Mouse (Mus musculus) intestine, embryonic 16.5 days (tissue): ENCODE data around the gene Evx2. TPM values are rescaled to one million over a fixed set of nuclear protein-coding genes. Genes with fewer than 3 reads are reported as not detected.

Experiments
- ATAC-seq: fragments of 200-750 bp; cut with Nextera tagmentation; 2 replicates; pipeline ENCODE4 v1.8.0; 2017; ENCODE audit warnings: moderate TSS enrichment, moderate library complexity
- H3K27ac ChIP-seq: fragments of 300-500 bp; sonication (generic); 2 replicates; pipeline ENCODE4 v1.5.1; 2014; ENCODE audit warnings: mild to moderate bottlenecking, low read length
- H3K27me3 ChIP-seq: fragments of 300-500 bp; sonication (generic); replicated peaks from 2 replicates; pipeline ENCODE4 v1.6.1; 2014; ENCODE audit warnings: low read length, control low read depth, mixed read lengths; ENCODE audit not compliant: control insufficient read depth, insufficient read depth
- H3K36me3 ChIP-seq: fragments of 300-500 bp; sonication (generic); 2 replicates; pipeline ENCODE4 v1.6.1; 2014; ENCODE audit warnings: low read length, control low read depth; ENCODE audit not compliant: control insufficient read depth, insufficient read depth
- H3K4me1 ChIP-seq: fragments of 300-500 bp; sonication (generic); 2 replicates; pipeline ENCODE4 v1.6.1; 2014; ENCODE audit warnings: low read length, control low read depth, mixed read lengths; ENCODE audit not compliant: control insufficient read depth, insufficient read depth
- H3K4me2 ChIP-seq: fragments of 300-500 bp; sonication (generic); 2 replicates; pipeline ENCODE4 v1.6.1; 2014; ENCODE audit warnings: low read depth, low read length, control low read depth
- H3K4me3 ChIP-seq: fragments of 300-500 bp; sonication (generic); 2 replicates; pipeline ENCODE4 v1.5.1; 2014; ENCODE audit warnings: mild to moderate bottlenecking, low read length
- H3K9ac ChIP-seq: fragments of 300-500 bp; sonication (generic); 2 replicates; pipeline ENCODE4 v1.6.1; 2014; ENCODE audit warnings: low read depth, low read length
- H3K9me3 ChIP-seq: fragments of 300-500 bp; sonication (generic); 2 replicates; pipeline ENCODE4 v1.6.1; 2016; ENCODE audit warnings: low read length, control low read depth; ENCODE audit not compliant: control insufficient read depth
- WGBS: fragments of 180-500 bp; shearing (Covaris S2); extraction: QIAGEN DNeasy Blood & Tissue Kit; methylation state at CpG from one replicate; pipeline ENCODE4 v1.1.7; 2014; 5-methylcytosine and 5-hydroxymethylcytosine counted together
- polyA plus RNA-seq: library from polyadenylated mRNA; unstranded; fragments of >200 nt; fragmentation: Nextera tagmentation; extraction: Ambion mirVana; gene quantifications from 2 replicates; pipeline ENCODE4 v1.2.1, GENCODE M21; 2015

The Evx2 gene
- polyA plus RNA-seq, 1 experiment from 2014 or later = 0.05 TPM

DNA sequence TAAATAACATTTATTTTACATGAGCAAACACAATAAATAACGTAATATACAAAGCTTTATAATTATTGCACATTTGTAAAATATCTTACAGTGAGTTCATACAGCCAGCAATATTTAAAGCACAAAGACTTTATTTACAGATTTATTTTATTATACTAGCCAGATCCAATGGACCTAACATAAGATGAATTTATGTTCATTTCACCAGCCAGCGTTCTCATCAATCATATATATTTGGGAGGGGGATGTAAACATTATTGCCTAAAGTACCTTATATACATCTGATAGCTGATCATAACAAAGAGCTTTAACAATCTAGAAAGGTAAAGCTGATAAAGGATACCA lies 6.4 kb downstream of the Evx2 start:
- ATAC-seq = no peak
- WGBS = 43% methylated on average over 2 of the region's 2 CpGs
- no peak overlapping the region for H3K4me3 ChIP-seq
- H3K27me3 ChIP-seq = peaks cover 70% of the 10 kb centered on the region
- no peaks in the 10 kb centered on the region; the same call in 1 of the 2 replicates for H3K4me1 ChIP-seq
- no peak overlapping the region for H3K9ac ChIP-seq
- no peak overlapping the region for H3K27ac ChIP-seq
- no peaks in the 10 kb centered on the region for H3K9me3 ChIP-seq
- no peaks in the 10 kb centered on the region for H3K36me3 ChIP-seq
- H3K4me2 ChIP-seq = no peak overlapping the region

- WGBS = 16% methylated on average over 7 of the region's 7 CpGs
- Histone ChIP-seq H3K9me3 (no peaks in the 10 kb centered on the region), H3K27me3 (peaks cover 58% of the 10 kb centered on the region), H3K4me3 (no peak overlapping the region), H3K27ac (no peak overlapping the region), H3K36me3 (no peaks in the 10 kb centered on the region), H3K4me1 (no peaks in the 10 kb centered on the region), H3K4me2 (no peak overlapping the region), H3K9ac (no peak overlapping the region)
- ATAC-seq = no peak
Observed at GRCm38 (mm10) chr2:74647082-74647864, 12.1 kb downstream of the Evx2 start.

GRCm38 (mm10) chr2:74645631-74646030 lies 13.7 kb downstream of the Evx2 start:
- Histone ChIP-seq H3K9ac (no peak overlapping the region), H3K9me3 (no peaks in the 10 kb centered on the region), H3K27me3 (peaks cover 48% of the 10 kb centered on the region), H3K27ac (no peak overlapping the region), H3K4me2 (no peak overlapping the region), H3K4me3 (no peak overlapping the region), H3K36me3 (no peaks in the 10 kb centered on the region), H3K4me1 (no peaks in the 10 kb centered on the region)
- no peak for ATAC-seq
- 80% methylated on average over 3 of the region's 3 CpGs for WGBS

GRCm38 (mm10) chr2:74642431-74642830 lies 16.9 kb downstream of the Evx2 start:
- no peak for ATAC-seq
- no peaks in the 10 kb centered on the region for H3K4me1 ChIP-seq
- H3K27ac ChIP-seq = no peak overlapping the region
- H3K9me3 ChIP-seq = no peaks in the 10 kb centered on the region
- no peak overlapping the region for H3K4me2 ChIP-seq
- H3K9ac ChIP-seq = no peak overlapping the region
- WGBS = 64% methylated on average over 5 of the region's 5 CpGs
- no peaks in the 10 kb centered on the region for H3K36me3 ChIP-seq
- H3K27me3 ChIP-seq = peaks cover 23% of the 10 kb centered on the region
- H3K4me3 ChIP-seq = no peak overlapping the region

DNA sequence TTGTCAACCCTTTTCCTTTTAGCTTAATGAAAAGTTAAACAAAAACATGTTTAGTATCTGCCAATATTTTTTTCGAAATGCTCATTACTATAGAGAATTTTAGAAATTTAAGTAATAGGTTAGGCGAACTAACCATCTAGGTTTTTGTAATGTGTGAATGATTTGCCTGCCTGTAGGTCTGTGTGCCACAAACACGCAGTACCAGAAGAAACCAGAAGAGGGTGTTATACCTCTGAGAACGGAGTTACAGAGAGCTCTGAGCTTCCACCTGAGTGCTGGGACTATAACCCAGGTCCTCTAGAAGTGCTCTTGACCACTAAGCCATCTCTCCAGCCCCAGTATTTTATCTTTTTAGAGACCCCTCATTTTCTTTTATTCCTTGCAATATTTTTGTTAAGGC lies 23.9 kb downstream of the Evx2 start:
- H3K27me3 ChIP-seq = no peaks in the 10 kb centered on the region
- no peak overlapping the region for H3K4me3 ChIP-seq
- H3K27ac ChIP-seq = no peak overlapping the region
- no peak overlapping the region for H3K4me2 ChIP-seq
- H3K4me1 ChIP-seq = no peaks in the 10 kb centered on the region
- H3K9ac ChIP-seq = no peak overlapping the region
- H3K36me3 ChIP-seq = no peaks in the 10 kb centered on the region
- H3K9me3 ChIP-seq = 0 out of 2 replicates have a peak, but pooled peaks cover 2% of the 10 kb centered on the region
- 72% methylated on average over 4 of the region's 4 CpGs for WGBS
- no peak for ATAC-seq

- no peak overlapping the region for H3K4me3 ChIP-seq
- ATAC-seq = no peak
- H3K36me3 ChIP-seq = no peaks in the 10 kb centered on the region
- no peak overlapping the region for H3K4me2 ChIP-seq
- H3K9me3 ChIP-seq = no peaks in the 10 kb centered on the region
- no peak overlapping the region for H3K9ac ChIP-seq
- 69% methylated on average over 10 of the region's 10 CpGs for whole genome bisulfite sequencing
- no peak overlapping the region for H3K27ac ChIP-seq
- H3K4me1 ChIP-seq = no peaks in the 10 kb centered on the region
- H3K27me3 ChIP-seq = no peaks in the 10 kb centered on the region
Observed at GRCm38 (mm10) chr2:74620368-74620767, 39.0 kb downstream of the Evx2 start.

- Histone ChIP-seq H3K9ac (no peak overlapping the region), H3K4me2 (no peak overlapping the region), H3K4me3 (no peak overlapping the region), H3K27me3 (no peaks in the 10 kb centered on the region), H3K36me3 (no peaks in the 10 kb centered on the region), H3K9me3 (no peaks in the 10 kb centered on the region), H3K4me1 (no peaks in the 10 kb centered on the region), H3K27ac (no peak overlapping the region)
- no peak for ATAC-seq
- WGBS = 83% methylated on average over 3 of the region's 3 CpGs
Observed at GRCm38 (mm10) chr2:74619676-74620246, 39.6 kb downstream of the Evx2 start.

DNA sequence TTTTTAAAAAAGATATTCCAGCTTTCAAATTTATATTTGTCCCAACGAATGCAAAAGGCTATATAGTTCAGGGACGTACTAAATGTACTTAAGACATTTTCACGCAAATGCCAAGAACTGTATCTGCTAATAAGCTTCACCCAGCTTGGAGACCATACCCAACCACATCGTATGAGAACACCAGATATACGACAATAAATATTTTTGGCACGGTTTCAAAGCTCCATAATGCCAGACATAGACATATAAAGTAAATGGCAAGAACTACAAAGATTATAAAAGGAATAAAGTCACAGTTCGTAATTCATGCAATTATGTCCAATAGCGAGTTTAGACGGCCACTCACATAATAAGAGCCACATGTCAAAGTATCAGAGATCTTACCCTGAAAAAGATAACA lies 41.7 kb downstream of the Evx2 start:
- Histone ChIP-seq H3K36me3 (no peaks in the 10 kb centered on the region), H3K4me1 (no peaks in the 10 kb centered on the region), H3K27ac (no peak overlapping the region), H3K27me3 (no peaks in the 10 kb centered on the region), H3K4me3 (no peak overlapping the region), H3K9ac (no peak overlapping the region), H3K9me3 (no peaks in the 10 kb centered on the region), H3K4me2 (no peak overlapping the region)
- ATAC-seq = no peak
- WGBS = 81% methylated on average over 9 of the region's 9 CpGs

DNA sequence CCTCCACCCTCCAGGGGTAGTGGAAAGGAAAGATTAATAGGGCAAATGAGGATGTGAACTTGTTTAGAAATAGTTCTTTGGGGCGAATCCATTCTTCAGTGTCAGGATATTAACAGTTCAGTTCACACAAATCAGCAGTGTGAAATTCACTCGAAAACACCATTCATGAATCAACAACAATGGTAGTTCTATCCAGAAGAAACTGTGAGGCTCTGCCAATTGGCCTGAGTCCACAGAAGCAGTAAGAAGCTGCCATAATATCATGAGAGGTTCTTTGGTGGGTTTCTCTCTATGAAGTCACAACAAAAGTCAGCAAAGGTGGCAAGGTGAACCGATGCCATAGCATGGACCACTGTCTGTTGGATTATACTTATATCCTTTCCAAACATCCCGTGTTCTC lies 48.0 kb downstream of the Evx2 start:
- H3K27ac ChIP-seq = no peak overlapping the region
- H3K36me3 ChIP-seq = no peaks in the 10 kb centered on the region
- no peak overlapping the region for H3K4me3 ChIP-seq
- ATAC-seq = no peak
- WGBS = 88% methylated on average over 4 of the region's 4 CpGs
- no peaks in the 10 kb centered on the region for H3K4me1 ChIP-seq
- no peak overlapping the region for H3K9ac ChIP-seq
- no peak overlapping the region for H3K4me2 ChIP-seq
- no peaks in the 10 kb centered on the region for H3K9me3 ChIP-seq
- no peaks in the 10 kb centered on the region for H3K27me3 ChIP-seq

DNA sequence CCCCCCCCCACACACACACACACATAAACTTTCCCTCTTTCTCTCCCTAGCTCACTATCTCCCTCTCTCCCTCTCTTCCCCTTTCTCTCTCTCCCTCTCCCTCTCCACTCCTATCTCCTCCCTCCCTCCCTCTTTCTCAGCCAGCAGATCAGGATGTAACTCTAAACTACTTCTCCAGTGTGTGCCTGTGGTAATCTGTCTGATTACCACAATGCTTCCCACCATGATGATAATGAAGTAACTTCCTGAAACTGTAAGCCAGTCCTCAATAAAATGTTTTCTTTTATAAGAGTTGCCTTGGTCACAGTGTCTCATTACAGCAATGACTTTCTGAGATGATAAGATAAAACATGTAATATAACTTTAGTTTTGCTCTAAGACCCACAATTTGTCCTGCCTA lies 50.0 kb downstream of the Evx2 start:
- no peak overlapping the region for H3K4me3 ChIP-seq
- no peak overlapping the region for H3K9ac ChIP-seq
- H3K27me3 ChIP-seq = no peaks in the 10 kb centered on the region
- H3K4me1 ChIP-seq = no peaks in the 10 kb centered on the region
- H3K27ac ChIP-seq = no peak overlapping the region
- no peak overlapping the region for H3K4me2 ChIP-seq
- no peaks in the 10 kb centered on the region for H3K9me3 ChIP-seq
- ATAC-seq = no peak
- H3K36me3 ChIP-seq = no peaks in the 10 kb centered on the region
